In the genomic region with DNA sequence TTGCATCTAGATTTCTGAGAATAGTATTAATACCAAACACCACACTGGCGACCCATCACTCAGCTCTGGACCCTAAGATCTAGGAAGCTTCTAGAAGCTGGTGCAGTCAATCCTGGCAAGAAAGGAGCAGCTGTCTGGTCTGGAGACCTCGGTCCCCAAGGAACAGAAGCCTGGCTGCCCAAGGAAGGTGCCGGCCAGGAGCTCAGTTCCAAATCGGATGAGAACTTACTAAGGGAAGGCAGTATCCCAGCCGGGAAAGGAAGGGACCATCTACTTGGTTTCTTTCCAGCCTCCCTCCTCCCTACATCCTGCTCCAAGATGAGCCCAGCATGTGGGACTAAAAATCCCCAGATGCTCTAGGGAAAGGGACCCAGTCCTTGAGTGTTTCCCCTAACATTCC, we compare ENCODE assay signal across 30 mouse cellular contexts. TPM values are rescaled to one million over a fixed set of nuclear protein-coding genes. Genes with fewer than 3 reads are reported as not detected.
DNase-seq lines count a peak whose midpoint lies in the region; ATAC-seq and TF ChIP-seq lines count a peak whose summit lies in the region.
"Had no signal": no experiment of that assay in that cellular context is flagged by ENCODE, and none has a peak within 500 bp of the region (broad histone marks: within the 10 kb centered on the region; RNA-seq: fewer than 3 reads in every experiment).

No protein-coding gene starts in this region.

- H3K36me3 ChIP-seq in embryonic facial prominence, embryonic 15.5 days, result no peaks in the 10 kb centered on the region
- H3K36me3 ChIP-seq in embryonic facial prominence, embryonic 10.5 days (replicated peaks), result no peaks in the 10 kb centered on the region
- no peaks in the 10 kb centered on the region for H3K36me3 ChIP-seq in heart, embryonic 13.5 days
- H3K36me3 ChIP-seq in liver, postnatal 0 days (replicated peaks; ENCODE audit: insufficient read depth, low read length), result no peaks in the 10 kb centered on the region; the same call in 1 of the 2 replicates
- H3K36me3 ChIP-seq: embryonic facial prominence, embryonic 12.5 days; forebrain, embryonic 10.5 days; forebrain, embryonic 15.5 days; limb, embryonic 13.5 days; midbrain, embryonic 12.5 days; neural tube, embryonic 13.5 days; stomach, embryonic 15.5 days had no signal

- no peak for DNase-seq in embryonic facial prominence, embryonic 10.5 days (ENCODE audit: low spot score)
- no peak for DNase-seq in lung, adult 2 months
- no peak for DNase-seq in lung, postnatal 14 days
- peak; percentile 13 to 28 for DNase-seq in heart, postnatal 10 days
- no peak for DNase-seq in liver, postnatal 0 days
- no peak for DNase-seq in ovary, postnatal 14 days (ENCODE audit: low spot score)
- DNase-seq: adrenal gland, adult 2 months; adrenal gland, postnatal 36 days; cerebellum, adult 18-20 months; cerebellum, postnatal 14 days; kidney, postnatal 25 days; lung, postnatal 36 days; retina, postnatal 1 day; right cerebral cortex, postnatal 14 days had no signal

- H3K4me1 ChIP-seq in embryonic facial prominence, embryonic 15.5 days, result peaks cover 34% of the 10 kb centered on the region
- H3K4me1 ChIP-seq in embryonic facial prominence, embryonic 10.5 days, result peaks cover 20% of the 10 kb centered on the region
- peaks cover 4% of the 10 kb centered on the region for H3K4me1 ChIP-seq in lung, adult 2 months (ENCODE audit: control insufficient read depth, insufficient read depth, low read length)
- peaks cover 45% of the 10 kb centered on the region for H3K4me1 ChIP-seq in heart, embryonic 13.5 days
- no peaks in the 10 kb centered on the region for H3K4me1 ChIP-seq in liver, postnatal 0 days (ENCODE audit: insufficient read depth)

- H3K27ac ChIP-seq in embryonic facial prominence, embryonic 15.5 days (replicated peaks), result peak overlapping the region; percentile 44
- H3K27ac ChIP-seq in embryonic facial prominence, embryonic 10.5 days (replicated peaks), result no peak overlapping the region
- peak overlapping the region; percentile 83 for H3K27ac ChIP-seq in heart, embryonic 13.5 days (replicated peaks)
- no peak overlapping the region for H3K27ac ChIP-seq in liver, postnatal 0 days (ENCODE audit: low read depth)
- H3K27ac ChIP-seq: embryonic facial prominence, embryonic 12.5 days; forebrain, embryonic 10.5 days; forebrain, embryonic 15.5 days; hindbrain, embryonic 14.5 days; left cerebral cortex, adult 2 months; limb, embryonic 13.5 days; midbrain, embryonic 12.5 days; neural tube, embryonic 13.5 days; stomach, embryonic 15.5 days had no signal

- H3K4me3 ChIP-seq in embryonic facial prominence, embryonic 15.5 days (replicated peaks), result no peak overlapping the region
- H3K4me3 ChIP-seq in embryonic facial prominence, embryonic 10.5 days, result no peak overlapping the region
- peak overlapping the region; percentile 36 for H3K4me3 ChIP-seq in lung, adult 2 months (replicated peaks; ENCODE audit: extremely low read depth, low read depth, low read length)
- no peak overlapping the region for H3K4me3 ChIP-seq in heart, embryonic 13.5 days
- no peak overlapping the region for H3K4me3 ChIP-seq in liver, postnatal 0 days (ENCODE audit: low read depth, low read length)
- H3K4me3 ChIP-seq: embryonic facial prominence, embryonic 12.5 days; forebrain, embryonic 10.5 days; forebrain, embryonic 15.5 days; left cerebral cortex, adult 2 months; limb, embryonic 13.5 days; megakaryocyte, embryonic 14.5 days; midbrain, embryonic 12.5 days; neural tube, embryonic 13.5 days; stomach, embryonic 15.5 days had no signal

- 84% methylated on average over 5 of the region's 5 CpGs for WGBS in embryonic facial prominence, embryonic 15.5 days
- 81% methylated on average over 5 of the region's 5 CpGs for WGBS in embryonic facial prominence, embryonic 10.5 days
- WGBS in lung, adult 2 months, result 44% methylated on average over 5 of the region's 5 CpGs
- 68% methylated on average over 5 of the region's 5 CpGs for WGBS in heart, embryonic 13.5 days
- WGBS in liver, postnatal 0 days (ENCODE audit: insufficient replicate concordance), result 75% methylated on average over 5 of the region's 5 CpGs

- no peak overlapping the region for H3K4me2 ChIP-seq in embryonic facial prominence, embryonic 15.5 days (replicated peaks)
- peak overlapping the region; percentile 76 for H3K4me2 ChIP-seq in heart, embryonic 13.5 days
- no peak overlapping the region for H3K4me2 ChIP-seq in liver, postnatal 0 days (ENCODE audit: low read depth, low read length)
- H3K4me2 ChIP-seq: embryonic facial prominence, embryonic 12.5 days; forebrain, embryonic 15.5 days; hindbrain, embryonic 14.5 days; limb, embryonic 13.5 days; liver, embryonic 11.5 days; midbrain, embryonic 12.5 days; neural tube, embryonic 13.5 days; stomach, embryonic 15.5 days had no signal

- no peak for TF ChIP-seq EP300 in liver, postnatal 0 days (IDR thresholded peaks at IDR 0.05; ENCODE audit: low read depth)

- no peaks in the 10 kb centered on the region for H3K27me3 ChIP-seq in embryonic facial prominence, embryonic 15.5 days
- peaks cover 45% of the 10 kb centered on the region for H3K27me3 ChIP-seq in embryonic facial prominence, embryonic 10.5 days (replicated peaks; ENCODE audit: low read depth, poor library complexity, severe bottlenecking)
- H3K27me3 ChIP-seq in heart, embryonic 13.5 days (replicated peaks), result peaks cover 14% of the 10 kb centered on the region; the same call in 1 of the 2 replicates
- H3K27me3 ChIP-seq in liver, postnatal 0 days (ENCODE audit: insufficient read depth, low read length), result peaks cover 15% of the 10 kb centered on the region; the same call in 1 of the 2 replicates
- H3K27me3 ChIP-seq: stomach, embryonic 15.5 days had no signal

- intact Hi-C loops in heart, postnatal 10 days (cut with DNase I), result loop anchor here (5.0 kb wide), 1 partner anchor 42 kb away; no protein-coding TSS in a partner anchor

- H3K9me3 ChIP-seq in embryonic facial prominence, embryonic 15.5 days (replicated peaks), result no peaks in the 10 kb centered on the region
- no peaks in the 10 kb centered on the region for H3K9me3 ChIP-seq in embryonic facial prominence, embryonic 10.5 days
- H3K9me3 ChIP-seq in heart, embryonic 13.5 days, result no peaks in the 10 kb centered on the region
- no peaks in the 10 kb centered on the region for H3K9me3 ChIP-seq in liver, postnatal 0 days (ENCODE audit: low read length)
- H3K9me3 ChIP-seq: embryonic facial prominence, embryonic 12.5 days; forebrain, embryonic 10.5 days; forebrain, embryonic 15.5 days; limb, embryonic 13.5 days; megakaryocyte, embryonic 14.5 days; midbrain, embryonic 12.5 days; neural tube, embryonic 13.5 days; stomach, embryonic 15.5 days had no signal

- no peak for ATAC-seq in embryonic facial prominence, embryonic 15.5 days (ENCODE audit: insufficient number of reproducible peaks, low FRiP score, low TSS enrichment, low read depth)
- ATAC-seq in heart, embryonic 13.5 days (ENCODE audit: extremely low read depth, insufficient number of reproducible peaks, low FRiP score, low TSS enrichment), result no peak
- no peak for ATAC-seq in liver, postnatal 0 days
- ATAC-seq: activated CD4-positive, CD25-positive, alpha-beta regulatory T cell, adult 4 months; forebrain, embryonic 15.5 days; intestine, postnatal 0 days had no signal

- H3K9ac ChIP-seq in embryonic facial prominence, embryonic 15.5 days, result no peak overlapping the region
- H3K9ac ChIP-seq in heart, embryonic 13.5 days, result no peak overlapping the region
- H3K9ac ChIP-seq in liver, postnatal 0 days (replicated peaks), result no peak overlapping the region
- H3K9ac ChIP-seq: embryonic facial prominence, embryonic 12.5 days; forebrain, embryonic 15.5 days; hindbrain, embryonic 14.5 days; limb, embryonic 13.5 days; midbrain, embryonic 12.5 days; neural tube, embryonic 13.5 days; stomach, embryonic 15.5 days had no signal

- TF ChIP-seq CTCF in lung, adult 2 months (IDR thresholded peaks at IDR 0.05; ENCODE audit: insufficient read depth, low read length), result no peak
- no peak for TF ChIP-seq CTCF in liver, postnatal 0 days (IDR thresholded peaks at IDR 0.05; ENCODE audit: low read depth)

- TF ChIP-seq POLR2A in lung, adult 2 months (IDR thresholded peaks at IDR 0.05; ENCODE audit: borderline replicate concordance, extremely low read depth, low read depth, low read length), result no peak

RNA-seq across cellular contexts. Expression of a gene that starts 3.3 kb away (rescaled TPM):
- polyA plus RNA-seq in embryonic facial prominence, embryonic 15.5 days (2015; fragmentation: Nextera tagmentation; extraction: Ambion mirVana), result 76.9 and 79.5 TPM in 2 replicates
- polyA plus RNA-seq in embryonic facial prominence, embryonic 10.5 days (2016; fragmentation: Nextera tagmentation; extraction: Ambion mirVana), result 2.1 and 3.2 TPM in 2 replicates
- polyA plus RNA-seq in lung, adult 2 months (2012; rRNA removed), result 763 and 1,000 TPM in 2 replicates
- 23.3 and 23.9 TPM in 2 replicates for polyA plus RNA-seq in heart, embryonic 13.5 days (2015; fragmentation: Nextera tagmentation; extraction: Ambion mirVana)
- 10 to 100 TPM; 42.5 to 46.4 TPM for total RNA-seq in heart, postnatal 10 days (2021)
- polyA plus RNA-seq in liver, postnatal 0 days (2015; fragmentation: Nextera tagmentation; extraction: Ambion mirVana), result 1.2 and 1.5 TPM in 2 replicates
- total RNA-seq: CH12.LX had no signal

Comparison
In these comparisons a context has a peak if more than half of its experiments do, and no peak if none do; other contexts are left out.
1. H3K27ac ChIP-seq: peak in embryonic facial prominence, embryonic 15.5 days (single experiment) and heart, embryonic 13.5 days (single experiment); none in embryonic facial prominence, embryonic 10.5 days (single experiment) and liver, postnatal 0 days (single experiment).
2. DNase-seq: peak in heart, postnatal 10 days (2 of 2); none in embryonic facial prominence, embryonic 10.5 days (single experiment), lung, adult 2 months (single experiment), lung, postnatal 14 days (single experiment), liver, postnatal 0 days (single experiment) and ovary, postnatal 14 days (single experiment).